Mouse (Mus musculus): ENCODE results near the gene C1qtnf9. TPM values are rescaled to one million over a fixed set of nuclear protein-coding genes. Genes with fewer than 3 reads are reported as not detected.
A peak's percentile ranks its signal among the peaks of the same experiment; 100 is the strongest.

The C1qtnf9 gene
- polyA plus RNA-seq, 1 experiment from 2014 or later, result not detected

GRCm38 (mm10) chr14:60753801-60754126 is 14.2 kb upstream of the C1qtnf9 start:
- H3K27ac ChIP-seq (ENCODE audit: low read depth, low read length), result no peak overlapping the region
- WGBS, result 65% methylated on average over 10 of the region's 10 CpGs
- no peaks in the 10 kb centered on the region for H3K9me3 ChIP-seq (ENCODE audit: control insufficient read depth, low read length)
- H3K9ac ChIP-seq (ENCODE audit: low read length), result no peak overlapping the region
- no peaks in the 10 kb centered on the region for H3K27me3 ChIP-seq (ENCODE audit: control insufficient read depth, insufficient read depth, low read length)
- 0 out of 2 replicates have a peak, but pooled peaks cover 2% of the 10 kb centered on the region for H3K4me1 ChIP-seq (replicated peaks; ENCODE audit: control insufficient read depth, insufficient read depth, low read length)
- no peak overlapping the region for H3K4me2 ChIP-seq (ENCODE audit: low read depth, low read length, severe bottlenecking)
- DNase-seq (ENCODE audit: low spot score) (no peak), ATAC-seq (replicated peaks; ENCODE audit: low FRiP score) (peak; percentile 77)
- H3K4me3 ChIP-seq (ENCODE audit: low read depth, low read length), result no peak overlapping the region
- peaks cover 12% of the 10 kb centered on the region for H3K36me3 ChIP-seq (ENCODE audit: control insufficient read depth, insufficient read depth, low read length)

DNA sequence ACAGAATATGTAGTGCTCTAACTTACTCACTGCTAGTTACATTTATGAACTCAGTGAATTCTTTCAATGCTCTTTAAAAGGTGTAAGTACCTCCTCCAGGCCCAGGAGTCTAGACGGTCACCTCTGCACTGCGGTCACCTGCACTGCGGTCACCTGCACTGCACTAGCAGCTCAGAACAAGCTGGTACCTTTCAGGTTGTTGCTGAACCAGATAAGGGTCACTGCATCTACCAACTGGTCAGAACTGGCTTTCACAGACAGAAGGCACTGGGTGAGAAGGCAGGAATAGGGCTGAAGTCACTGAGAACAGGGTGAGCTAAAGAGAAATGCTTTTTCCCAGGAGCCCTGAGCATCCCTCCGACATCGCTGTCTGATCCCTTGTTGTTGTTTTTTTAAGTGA is 13.3 kb upstream of the C1qtnf9 start:
- 0 out of 2 replicates have a peak, but pooled peaks cover 2% of the 10 kb centered on the region for H3K4me1 ChIP-seq (replicated peaks; ENCODE audit: control insufficient read depth, insufficient read depth, low read length)
- DNase-seq (ENCODE audit: low spot score) (no peak), ATAC-seq (replicated peaks; ENCODE audit: low FRiP score) (no peak)
- no peaks in the 10 kb centered on the region for H3K9me3 ChIP-seq (ENCODE audit: control insufficient read depth, low read length)
- 97% methylated on average over 5 of the region's 5 CpGs for WGBS
- H3K4me3 ChIP-seq (ENCODE audit: low read depth, low read length), result no peak overlapping the region
- no peaks in the 10 kb centered on the region for H3K27me3 ChIP-seq (ENCODE audit: control insufficient read depth, insufficient read depth, low read length)
- H3K36me3 ChIP-seq (ENCODE audit: control insufficient read depth, insufficient read depth, low read length), result peaks cover 15% of the 10 kb centered on the region
- no peak overlapping the region for H3K9ac ChIP-seq (ENCODE audit: low read length)
- no peak overlapping the region for H3K4me2 ChIP-seq (ENCODE audit: low read depth, low read length, severe bottlenecking)
- no peak overlapping the region for H3K27ac ChIP-seq (ENCODE audit: low read depth, low read length)

DNA sequence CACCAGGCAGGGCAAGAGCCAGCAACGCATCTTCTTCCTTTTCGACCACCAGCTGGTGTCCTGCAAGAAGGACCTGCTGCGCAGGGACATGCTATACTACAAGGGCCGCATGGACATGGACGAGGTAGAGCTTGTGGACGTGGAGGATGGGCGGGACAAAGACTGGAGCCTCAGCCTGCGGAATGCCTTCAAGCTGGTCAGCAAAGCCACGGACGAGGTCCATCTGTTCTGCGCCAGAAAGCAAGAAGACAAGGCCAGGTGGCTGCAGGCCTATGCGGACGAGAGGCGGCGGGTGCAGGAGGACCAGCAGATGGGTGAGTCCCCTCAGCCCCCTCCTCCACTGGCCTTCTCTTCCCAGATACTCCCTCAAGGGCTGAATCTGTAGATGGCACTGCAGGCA is 11.7 kb upstream of the C1qtnf9 start:
- Histone ChIP-seq H3K27ac (ENCODE audit: low read depth, low read length) (no peak overlapping the region), H3K4me3 (ENCODE audit: low read depth, low read length) (no peak overlapping the region), H3K4me1 (replicated peaks; ENCODE audit: control insufficient read depth, insufficient read depth, low read length) (0 out of 2 replicates have a peak, but pooled peaks cover 2% of the 10 kb centered on the region), H3K9ac (ENCODE audit: low read length) (no peak overlapping the region), H3K4me2 (ENCODE audit: low read depth, low read length, severe bottlenecking) (no peak overlapping the region), H3K36me3 (ENCODE audit: control insufficient read depth, insufficient read depth, low read length) (peaks cover 13% of the 10 kb centered on the region), H3K27me3 (ENCODE audit: control insufficient read depth, insufficient read depth, low read length) (no peaks in the 10 kb centered on the region), H3K9me3 (ENCODE audit: control insufficient read depth, low read length) (no peaks in the 10 kb centered on the region)
- 92% methylated on average over 15 of the region's 15 CpGs for WGBS
- ATAC-seq (replicated peaks; ENCODE audit: low FRiP score) (no peak), DNase-seq (ENCODE audit: low spot score) (no peak)

DNA sequence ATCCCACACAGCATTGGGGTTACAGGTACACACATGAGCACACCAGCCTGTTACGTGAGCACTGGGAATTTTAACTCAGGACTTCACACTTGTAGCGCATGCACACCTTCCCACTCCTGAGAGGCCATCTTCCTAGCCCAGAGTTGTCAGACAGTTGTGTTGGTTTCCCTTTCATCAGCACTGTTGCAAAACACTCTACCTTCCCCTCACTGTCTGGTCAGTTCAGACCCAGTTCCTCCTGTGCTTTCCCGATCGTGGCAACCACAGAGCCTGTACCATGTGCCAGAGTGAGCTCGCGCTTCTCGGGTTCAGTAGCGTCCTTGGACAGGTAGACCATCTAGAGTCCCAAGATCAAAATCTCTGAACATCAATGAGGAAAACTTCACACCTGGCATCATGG is 10.7 kb upstream of the C1qtnf9 start:
- no peaks in the 10 kb centered on the region for H3K27me3 ChIP-seq (ENCODE audit: control insufficient read depth, insufficient read depth, low read length)
- no peak overlapping the region for H3K4me3 ChIP-seq (ENCODE audit: low read depth, low read length)
- DNase-seq (ENCODE audit: low spot score) (no peak), ATAC-seq (replicated peaks; ENCODE audit: low FRiP score) (no peak)
- H3K4me2 ChIP-seq (ENCODE audit: low read depth, low read length, severe bottlenecking), result no peak overlapping the region
- H3K9me3 ChIP-seq (ENCODE audit: control insufficient read depth, low read length), result no peaks in the 10 kb centered on the region
- WGBS, result 95% methylated on average over 8 of the region's 8 CpGs
- H3K9ac ChIP-seq (ENCODE audit: low read length), result no peak overlapping the region
- 0 out of 2 replicates have a peak, but pooled peaks cover 2% of the 10 kb centered on the region for H3K4me1 ChIP-seq (replicated peaks; ENCODE audit: control insufficient read depth, insufficient read depth, low read length)
- H3K36me3 ChIP-seq (ENCODE audit: control insufficient read depth, insufficient read depth, low read length), result peaks cover 13% of the 10 kb centered on the region
- H3K27ac ChIP-seq (ENCODE audit: low read depth, low read length), result no peak overlapping the region

- Histone ChIP-seq H3K27ac (ENCODE audit: low read depth, low read length) (no peak overlapping the region), H3K4me2 (ENCODE audit: low read depth, low read length, severe bottlenecking) (no peak overlapping the region), H3K9ac (ENCODE audit: low read length) (no peak overlapping the region), H3K36me3 (ENCODE audit: control insufficient read depth, insufficient read depth, low read length) (peaks cover 13% of the 10 kb centered on the region), H3K4me3 (ENCODE audit: low read depth, low read length) (no peak overlapping the region), H3K9me3 (ENCODE audit: control insufficient read depth, low read length) (no peaks in the 10 kb centered on the region), H3K27me3 (ENCODE audit: control insufficient read depth, insufficient read depth, low read length) (no peaks in the 10 kb centered on the region), H3K4me1 (replicated peaks; ENCODE audit: control insufficient read depth, insufficient read depth, low read length) (0 out of 2 replicates have a peak, but pooled peaks cover 2% of the 10 kb centered on the region)
- no peak for ATAC-seq (replicated peaks; ENCODE audit: low FRiP score)
- DNase-seq (ENCODE audit: low spot score), result no peak
- WGBS, result 92% methylated on average over 7 of the region's 7 CpGs
Measured at GRCm38 (mm10) chr14:60757722-60758121, 10.2 kb upstream of the C1qtnf9 start.

DNA sequence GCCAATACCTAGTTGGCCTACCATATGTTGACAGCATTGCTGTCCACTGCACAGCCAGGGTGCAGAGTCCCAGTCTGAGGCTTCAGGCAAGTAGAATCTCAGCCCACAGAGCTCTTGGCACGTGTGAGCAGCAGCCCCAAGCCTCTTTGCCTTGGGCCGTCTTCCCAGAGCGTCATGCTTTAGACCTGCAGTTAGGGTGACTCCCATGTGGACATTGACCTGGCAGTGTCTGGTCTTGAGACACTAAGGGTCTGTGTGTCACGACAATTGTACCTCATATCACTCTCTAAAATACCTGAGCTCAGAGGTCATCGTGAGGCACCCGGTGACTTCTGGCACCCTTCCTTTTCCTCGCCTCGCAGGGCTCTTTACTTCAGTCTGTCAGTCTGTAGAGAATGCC is 8.8 kb upstream of the C1qtnf9 start:
- Histone ChIP-seq H3K36me3 (ENCODE audit: control insufficient read depth, insufficient read depth, low read length) (peaks cover 13% of the 10 kb centered on the region), H3K27ac (ENCODE audit: low read depth, low read length) (no peak overlapping the region), H3K4me1 (replicated peaks; ENCODE audit: control insufficient read depth, insufficient read depth, low read length) (no peaks in the 10 kb centered on the region), H3K27me3 (ENCODE audit: control insufficient read depth, insufficient read depth, low read length) (no peaks in the 10 kb centered on the region), H3K9ac (ENCODE audit: low read length) (no peak overlapping the region), H3K4me3 (ENCODE audit: low read depth, low read length) (no peak overlapping the region), H3K9me3 (ENCODE audit: control insufficient read depth, low read length) (no peaks in the 10 kb centered on the region), H3K4me2 (ENCODE audit: low read depth, low read length, severe bottlenecking) (no peak overlapping the region)
- DNase-seq (ENCODE audit: low spot score), result no peak
- 95% methylated on average over 8 of the region's 8 CpGs for WGBS
- no peak for ATAC-seq (replicated peaks; ENCODE audit: low FRiP score)

DNA sequence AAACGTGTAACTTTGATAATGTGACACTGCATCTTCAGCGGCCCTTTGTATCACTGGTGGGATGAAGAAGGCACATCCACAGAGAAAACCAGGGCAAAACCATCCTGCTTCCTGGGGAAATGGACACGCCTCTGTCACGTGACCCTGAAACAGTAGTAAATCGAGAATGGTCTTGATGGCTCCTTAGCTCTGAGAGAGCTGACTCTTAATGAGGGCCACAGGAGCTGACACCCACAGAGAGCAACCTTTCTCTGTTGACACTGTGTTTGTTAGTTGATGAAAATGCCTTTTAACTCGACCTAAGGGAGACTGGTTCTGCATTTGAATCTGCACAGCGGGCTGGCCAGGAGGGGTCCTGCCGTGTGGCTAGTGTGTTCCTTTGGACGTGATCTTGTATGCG is 6.1 kb upstream of the C1qtnf9 start:
- H3K9ac ChIP-seq (ENCODE audit: low read length), result no peak overlapping the region
- H3K4me3 ChIP-seq (ENCODE audit: low read depth, low read length), result no peak overlapping the region
- H3K4me1 ChIP-seq (replicated peaks; ENCODE audit: control insufficient read depth, insufficient read depth, low read length), result no peaks in the 10 kb centered on the region
- no peak overlapping the region for H3K27ac ChIP-seq (ENCODE audit: low read depth, low read length)
- no peak overlapping the region for H3K4me2 ChIP-seq (ENCODE audit: low read depth, low read length, severe bottlenecking)
- H3K9me3 ChIP-seq (ENCODE audit: control insufficient read depth, low read length), result no peaks in the 10 kb centered on the region
- no peaks in the 10 kb centered on the region for H3K27me3 ChIP-seq (ENCODE audit: control insufficient read depth, insufficient read depth, low read length)
- ATAC-seq (replicated peaks; ENCODE audit: low FRiP score) (no peak), DNase-seq (ENCODE audit: low spot score) (no peak)
- WGBS, result 77% methylated on average over 10 of the region's 10 CpGs
- peaks cover 9% of the 10 kb centered on the region for H3K36me3 ChIP-seq (ENCODE audit: control insufficient read depth, insufficient read depth, low read length)

DNA sequence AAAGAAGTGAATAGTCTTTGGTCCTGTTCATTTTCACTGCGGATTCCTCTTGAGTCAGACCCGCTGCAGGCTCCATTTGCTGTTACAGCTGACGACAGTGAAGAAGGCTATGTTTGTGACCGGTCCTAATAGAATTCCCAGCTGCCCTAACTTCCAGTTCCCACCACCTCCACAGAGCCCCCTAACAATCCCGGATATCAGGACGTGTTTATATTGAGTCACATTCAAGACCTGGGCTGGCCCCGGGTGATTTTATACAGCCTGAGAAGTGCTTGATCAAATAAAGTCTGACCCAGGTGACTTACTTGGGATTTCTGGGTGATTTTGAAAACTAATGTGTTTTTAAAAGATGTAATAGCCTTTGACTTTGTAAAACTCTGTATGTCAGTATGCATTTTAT is 5.2 kb upstream of the C1qtnf9 start:
- ATAC-seq (replicated peaks; ENCODE audit: low FRiP score) (no peak), DNase-seq (ENCODE audit: low spot score) (no peak)
- H3K9ac ChIP-seq (ENCODE audit: low read length), result no peak overlapping the region
- H3K9me3 ChIP-seq (ENCODE audit: control insufficient read depth, low read length), result no peaks in the 10 kb centered on the region
- H3K4me1 ChIP-seq (replicated peaks; ENCODE audit: control insufficient read depth, insufficient read depth, low read length), result no peaks in the 10 kb centered on the region
- no peaks in the 10 kb centered on the region for H3K27me3 ChIP-seq (ENCODE audit: control insufficient read depth, insufficient read depth, low read length)
- WGBS, result 82% methylated on average over 7 of the region's 7 CpGs
- no peak overlapping the region for H3K4me2 ChIP-seq (ENCODE audit: low read depth, low read length, severe bottlenecking)
- no peak overlapping the region for H3K4me3 ChIP-seq (ENCODE audit: low read depth, low read length)
- no peak overlapping the region for H3K27ac ChIP-seq (ENCODE audit: low read depth, low read length)
- peaks cover 5% of the 10 kb centered on the region for H3K36me3 ChIP-seq (ENCODE audit: control insufficient read depth, insufficient read depth, low read length)

DNA sequence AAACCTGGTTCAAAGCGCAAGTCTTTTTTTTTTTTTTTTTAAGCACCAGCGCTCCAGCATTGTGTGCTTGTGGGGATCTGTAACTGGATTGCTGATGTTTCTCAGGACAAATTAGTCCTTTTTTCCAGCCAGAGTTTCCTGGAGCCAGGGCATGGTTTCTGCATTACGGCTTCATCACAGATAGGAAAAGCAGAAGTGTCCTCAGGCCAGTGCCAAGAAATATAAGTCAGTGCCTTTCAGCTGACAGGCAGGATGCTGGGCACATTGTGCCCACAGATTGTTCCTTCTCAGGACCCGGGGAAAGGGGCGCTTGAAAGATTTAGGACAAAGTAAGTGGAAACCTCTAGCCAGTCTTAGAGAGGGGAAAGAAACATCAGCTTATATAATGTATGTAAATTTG is 4.2 kb upstream of the C1qtnf9 start:
- H3K4me1 ChIP-seq (replicated peaks; ENCODE audit: control insufficient read depth, insufficient read depth, low read length), result no peaks in the 10 kb centered on the region
- H3K9me3 ChIP-seq (ENCODE audit: control insufficient read depth, low read length), result no peaks in the 10 kb centered on the region
- DNase-seq (ENCODE audit: low spot score) (no peak), ATAC-seq (replicated peaks; ENCODE audit: low FRiP score) (no peak)
- H3K4me2 ChIP-seq (ENCODE audit: low read depth, low read length, severe bottlenecking), result no peak overlapping the region
- H3K27me3 ChIP-seq (ENCODE audit: control insufficient read depth, insufficient read depth, low read length), result no peaks in the 10 kb centered on the region
- peaks cover 5% of the 10 kb centered on the region for H3K36me3 ChIP-seq (ENCODE audit: control insufficient read depth, insufficient read depth, low read length)
- no peak overlapping the region for H3K27ac ChIP-seq (ENCODE audit: low read depth, low read length)
- 87% methylated on average over 5 of the region's 5 CpGs for WGBS
- no peak overlapping the region for H3K9ac ChIP-seq (ENCODE audit: low read length)
- no peak overlapping the region for H3K4me3 ChIP-seq (ENCODE audit: low read depth, low read length)
